Mouse (Mus musculus): Measurements from ENCODE around the gene Olfr1019. TPM values are rescaled to one million over a fixed set of nuclear protein-coding genes. Genes with fewer than 3 reads are reported as not detected.

The Olfr1019 gene
- total RNA-seq (2021), result not detected

DNA sequence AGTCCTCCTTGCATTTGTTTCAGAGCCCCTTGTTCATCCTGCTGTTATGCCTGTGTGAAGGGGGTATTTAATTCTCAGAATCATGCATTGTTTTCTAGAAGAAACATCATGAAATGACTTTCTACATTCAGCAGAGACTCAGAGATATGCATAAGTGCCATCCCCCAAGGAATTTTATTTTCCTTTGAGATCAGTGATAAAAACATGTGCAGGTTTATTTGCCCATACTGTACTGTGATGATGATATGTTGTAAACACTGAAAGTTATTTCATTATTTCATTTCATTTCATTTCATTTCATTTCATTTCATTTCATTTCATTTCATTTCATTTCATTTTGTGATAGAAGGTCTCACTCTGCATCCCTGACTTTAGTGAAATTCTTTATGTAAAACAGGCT lies at the start of gene Olfr1019:
TSS of gene Olfr1019 (minus strand) at position 101 of the 400 bp plus-strand sequence.
- intact Hi-C loops (cut with DNase I), result no loop called here
- no peak for DNase-seq

DNA sequence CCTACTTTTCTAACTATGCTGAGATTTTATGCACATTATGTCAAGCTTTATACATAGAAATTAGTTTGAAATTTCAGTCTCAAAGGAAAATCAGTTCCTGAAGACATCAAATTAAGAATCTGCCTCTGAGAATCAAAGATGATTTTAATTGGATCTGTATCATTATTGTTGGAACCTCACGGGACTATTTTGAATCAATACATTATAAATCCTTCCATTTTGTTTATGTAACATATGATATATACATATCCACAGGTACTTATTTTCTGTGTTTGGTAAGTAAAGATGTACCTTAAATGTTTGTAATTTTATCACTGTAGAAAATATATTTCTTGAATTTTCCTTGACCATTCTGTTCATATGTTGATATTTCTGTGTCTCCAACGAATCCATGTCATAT lies 40.1 kb upstream of the Olfr1019 start, which contains the start of gene Olfr1023:
TSS of gene Olfr1023 (plus strand) at position 301 of the 400 bp plus-strand sequence.
- intact Hi-C loops (cut with DNase I), result no loop called here
- no peak for DNase-seq

DNA sequence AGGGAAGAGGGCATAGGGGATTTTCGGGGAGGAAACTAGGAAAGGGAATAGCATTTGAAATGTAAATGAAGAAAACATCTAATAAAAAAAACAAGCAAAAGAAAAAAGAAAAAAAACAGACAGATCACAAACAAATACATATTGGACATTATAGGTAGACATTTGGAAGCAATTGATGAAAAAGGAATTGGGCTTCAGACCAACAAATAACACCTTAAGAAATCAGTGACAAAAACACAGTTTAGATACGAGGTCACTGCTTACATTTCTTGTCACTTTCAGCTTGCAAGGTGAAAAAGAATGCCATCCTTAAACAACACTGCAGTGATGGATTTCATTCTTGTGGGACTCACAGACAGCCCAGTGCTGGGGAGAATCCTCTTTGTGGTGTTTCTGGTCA lies 23.0 kb upstream of the Olfr1019 start, which contains the start of gene Olfr1022:
TSS of gene Olfr1022 (plus strand) at position 301 of the 400 bp plus-strand sequence.
- intact Hi-C loops (cut with DNase I), result no loop called here
- DNase-seq, result no peak

DNA sequence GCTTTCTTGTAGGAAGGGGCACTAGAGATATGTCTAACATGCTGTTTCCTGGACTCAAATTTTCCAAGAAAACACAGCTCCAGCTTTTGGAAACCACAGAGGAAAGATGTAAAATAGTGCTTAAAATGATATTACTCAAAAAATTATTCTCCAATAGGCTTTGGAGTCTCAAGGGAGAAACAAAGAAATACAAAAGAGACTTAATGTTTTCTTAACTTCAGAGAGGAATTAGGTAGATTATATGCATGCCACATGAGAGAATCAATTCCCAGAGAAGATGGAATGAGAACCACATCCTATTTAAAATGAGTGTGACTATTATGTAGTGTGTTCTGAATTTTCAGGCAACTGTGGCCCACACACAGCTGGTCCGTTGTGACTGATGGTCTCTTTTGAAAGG lies 1.4 kb upstream of the Olfr1019 start, which contains the start of gene Olfr1020:
TSS of gene Olfr1020 (plus strand) at position 301 of the 400 bp plus-strand sequence.
- no peak for DNase-seq
- intact Hi-C loops (cut with DNase I), result no loop called here

DNA sequence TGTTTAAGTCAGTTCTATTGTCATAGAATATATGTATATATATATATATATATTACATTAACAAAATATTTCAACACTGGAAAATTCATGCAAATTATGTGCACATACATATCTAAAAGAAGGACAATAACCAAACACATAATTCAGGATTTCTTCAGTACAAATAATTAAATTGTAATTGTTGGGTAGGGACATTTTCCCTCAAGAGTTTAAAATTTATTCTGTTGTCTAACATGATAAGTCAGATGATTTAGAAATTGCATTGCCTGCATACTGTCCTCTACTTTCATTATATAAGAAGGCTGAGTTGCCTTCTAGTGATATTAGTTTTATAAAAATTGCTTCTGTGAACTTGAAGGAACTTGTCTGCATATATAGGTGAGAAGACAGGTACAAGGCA lies 27.1 kb downstream of the Olfr1019 start, which contains the start of gene Olfr1018:
TSS of gene Olfr1018 (plus strand) at position 301 of the 400 bp plus-strand sequence.
- no peak for DNase-seq
- intact Hi-C loops (cut with DNase I), result no loop called here

DNA sequence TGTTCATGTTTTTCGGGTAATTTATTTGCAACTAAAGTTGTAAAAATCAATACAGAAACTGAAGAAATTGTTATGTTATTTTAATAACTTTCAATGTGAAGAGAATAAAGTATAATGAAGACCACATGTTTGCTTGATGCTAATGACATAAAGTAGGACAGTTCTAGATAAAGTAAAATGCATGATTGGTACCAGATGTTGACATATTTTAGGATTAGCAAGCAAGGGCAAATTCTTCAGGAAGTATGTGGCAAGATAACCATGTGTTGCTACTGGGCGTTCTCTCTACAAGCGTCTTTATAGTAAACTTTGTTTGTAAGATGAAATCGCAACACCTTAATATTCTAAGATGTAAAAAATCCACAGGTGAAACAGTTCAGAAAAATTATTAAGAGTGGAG lies 40.8 kb downstream of the Olfr1019 start:
- no peak for DNase-seq
- intact Hi-C loops (cut with DNase I), result no loop called here

DNA sequence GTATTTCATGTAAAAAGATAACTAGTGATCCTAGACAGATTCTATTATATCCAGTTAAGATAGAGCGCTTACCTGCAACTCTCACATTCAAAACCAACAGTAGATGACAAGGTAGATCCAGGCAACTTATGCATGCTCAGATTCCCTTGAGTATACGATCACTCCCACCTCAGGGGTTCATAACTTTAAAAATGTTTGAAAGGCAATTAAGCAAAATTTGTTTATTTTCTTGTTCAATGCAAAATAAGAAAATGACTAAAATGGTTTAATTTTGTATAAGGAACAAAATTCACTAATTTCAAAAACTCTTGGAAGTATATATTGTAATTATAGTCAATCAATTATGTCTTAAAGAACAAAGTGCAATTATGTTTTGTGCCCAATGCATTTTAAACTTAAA lies 42.8 kb downstream of the Olfr1019 start, which contains the start of gene Olfr1016:
TSS of gene Olfr1016 (minus strand) at position 101 of the 400 bp plus-strand sequence.
- intact Hi-C loops (cut with DNase I), result no loop called here
- DNase-seq, result no peak

DNA sequence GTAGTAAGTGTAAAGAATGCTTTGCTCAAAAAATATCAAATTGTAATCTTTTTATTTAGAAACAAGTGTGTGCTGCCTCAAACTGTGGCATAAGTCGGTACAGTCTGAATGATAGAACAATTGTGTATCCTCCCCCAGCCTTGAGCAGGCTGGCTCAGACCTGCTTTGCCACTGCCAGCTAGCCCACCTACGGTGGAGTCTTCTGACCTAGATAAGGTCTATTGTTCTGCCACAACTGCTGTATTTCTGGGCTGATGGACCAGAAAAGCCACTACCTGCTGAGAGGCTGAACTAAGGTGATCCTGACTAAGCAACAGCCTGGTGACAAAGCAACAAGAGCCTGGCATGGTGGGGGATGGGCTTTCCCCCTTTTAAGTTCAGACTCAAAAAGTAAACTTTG lies 53.0 kb downstream of the Olfr1019 start:
- DNase-seq, result no peak
- intact Hi-C loops (cut with DNase I), result no loop called here

Other genes starting within 250 kb of the Olfr1019 start
- gene Olfr1000, start 233.6 kb downstream of the Olfr1019 start, total RNA-seq (2021), result not detected
- gene Olfr1002, start 194.8 kb downstream of the Olfr1019 start, total RNA-seq (2021), result not detected
- gene Olfr154, start 181.0 kb downstream of the Olfr1019 start, total RNA-seq (2021), result not detected
- not detected for gene Olfr1006, start 166.7 kb downstream of the Olfr1019 start, total RNA-seq (2021)
- gene Olfr1008, start 156.1 kb downstream of the Olfr1019 start, total RNA-seq (2021), result not detected
- not detected for gene Olfr1009, start 130.1 kb downstream of the Olfr1019 start, total RNA-seq (2021)
- gene Olfr1012, start 82.7 kb downstream of the Olfr1019 start, total RNA-seq (2021), result not detected
- gene Olfr1013, start 78.4 kb downstream of the Olfr1019 start, total RNA-seq (2021), result not detected
- gene Olfr1014, start 72.8 kb downstream of the Olfr1019 start, total RNA-seq (2021), result not detected
- not detected for gene Olfr1015, start 63.5 kb downstream of the Olfr1019 start, total RNA-seq (2021)
- not detected for gene Olfr1016, start 42.9 kb downstream of the Olfr1019 start, total RNA-seq (2021)
- gene Olfr1018, start 27.0 kb downstream of the Olfr1019 start, total RNA-seq (2021), result not detected
- gene Olfr1020, start 1.5 kb upstream of the Olfr1019 start, total RNA-seq (2021), result not detected
- gene Olfr1022, start 23.1 kb upstream of the Olfr1019 start, total RNA-seq (2021), result not detected
- not detected for gene Olfr1023, start 40.2 kb upstream of the Olfr1019 start, total RNA-seq (2021)
- not detected for gene Olfr1024, start 59.6 kb upstream of the Olfr1019 start, total RNA-seq (2021)
- gene Olfr1025-ps1, start 69.7 kb upstream of the Olfr1019 start, total RNA-seq (2021), result not detected
- not detected for gene Olfr1026, start 76.1 kb upstream of the Olfr1019 start, total RNA-seq (2021)
- gene Olfr1028, start 105.0 kb upstream of the Olfr1019 start, total RNA-seq (2021), result not detected
- not detected for gene Olfr1029, start 128.4 kb upstream of the Olfr1019 start, total RNA-seq (2021)
- not detected for gene Olfr1030, start 133.8 kb upstream of the Olfr1019 start, total RNA-seq (2021)
- gene Olfr1031, start 144.8 kb upstream of the Olfr1019 start, total RNA-seq (2021), result not detected
- not detected for gene Olfr1032, start 160.1 kb upstream of the Olfr1019 start, total RNA-seq (2021)
- 1 to 10 TPM; 1.6 to 7.4 TPM for gene Olfr1033, start 175.2 kb upstream of the Olfr1019 start, total RNA-seq (2021)
- under 1 TPM; 0.08 to 0.11 TPM for gene Olfr1034, start 200.4 kb upstream of the Olfr1019 start, total RNA-seq (2021)
- not detected for gene Olfr1036, start 228.5 kb upstream of the Olfr1019 start, total RNA-seq (2021)
- not detected for gene Olfr1037, start 241.9 kb upstream of the Olfr1019 start, total RNA-seq (2021)

All from heart, postnatal 36 days (tissue).